Mouse (Mus musculus) midbrain, embryonic 10.5 days (tissue): ENCODE measurements around the gene Plpp3. TPM values are rescaled to one million over a fixed set of nuclear protein-coding genes. Genes with fewer than 3 reads are reported as not detected.

ENCODE experiments used
- DNase-seq: peaks from one replicate; pipeline ENCODE4 v3.0.0-alpha.2; 2017; ENCODE audit warnings: low spot score
- H3K27ac ChIP-seq: fragments of 300-500 bp; sonication (generic); replicated peaks from 2 replicates; pipeline ENCODE4 v1.5.1; 2016; ENCODE audit warnings: mild to moderate bottlenecking
- H3K27me3 ChIP-seq: fragments of 300-500 bp; sonication (generic); 2 replicates; pipeline ENCODE4 v1.6.1; 2016; ENCODE audit warnings: low read depth, mild to moderate bottlenecking; ENCODE audit not compliant: poor library complexity, severe bottlenecking
- H3K36me3 ChIP-seq: fragments of 300-500 bp; sonication (generic); 2 replicates; pipeline ENCODE4 v1.6.1; 2016; ENCODE audit warnings: mild to moderate bottlenecking, moderate library complexity
- H3K4me1 ChIP-seq: fragments of 300-500 bp; sonication (generic); 2 replicates; pipeline ENCODE4 v1.6.1; 2016
- H3K4me3 ChIP-seq: fragments of 300-500 bp; sonication (generic); 2 replicates; pipeline ENCODE4 v1.5.1; 2016; ENCODE audit warnings: mild to moderate bottlenecking, moderate library complexity
- H3K9me3 ChIP-seq: fragments of 300-500 bp; sonication (generic); replicated peaks from 2 replicates; pipeline ENCODE4 v1.6.1; 2016; ENCODE audit warnings: mild to moderate bottlenecking
- WGBS: fragments of 180-500 bp; shearing (Covaris S2); methylation state at CpG from one replicate; pipeline ENCODE4 v1.1.7; 2016; 5-methylcytosine and 5-hydroxymethylcytosine counted together
- polyA plus RNA-seq: library from polyadenylated mRNA; unstranded; fragments of >200 nt; fragmentation: Nextera tagmentation; extraction: Ambion mirVana; gene quantifications from 2 replicates; pipeline ENCODE4 v1.2.1, GENCODE M21; 2016

Plpp3 gene
- polyA plus RNA-seq, 1 experiment from 2014 or later = 44.5 TPM

DNA sequence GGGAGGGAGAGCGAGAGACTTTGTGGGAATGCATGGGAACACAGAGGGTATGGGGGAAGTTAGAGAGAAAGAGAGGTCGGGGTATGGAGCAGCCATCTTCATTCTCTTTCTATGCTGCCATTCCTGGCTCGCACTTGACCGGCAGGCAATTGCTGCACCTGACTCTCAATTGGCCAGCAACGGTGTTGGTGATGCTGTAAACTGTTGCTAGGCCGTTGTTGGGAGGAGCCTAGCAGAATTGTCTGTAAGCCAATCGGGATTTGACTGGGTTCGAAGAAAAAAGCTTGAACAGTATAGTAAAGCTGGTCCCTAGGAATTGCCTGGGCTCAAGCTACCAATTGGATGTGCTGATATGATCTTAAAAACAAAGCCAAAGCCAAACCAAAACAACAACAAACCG lies 121.0 kb downstream of the Plpp3 start:
- peaks cover 71% of the 10 kb centered on the region for H3K4me1 ChIP-seq
- no peaks in the 10 kb centered on the region for H3K9me3 ChIP-seq
- no peak overlapping the region for H3K4me3 ChIP-seq
- DNase-seq = no peak
- peak overlapping the region; percentile 70; the same call in 1 of the 2 replicates for H3K27ac ChIP-seq
- no peaks in the 10 kb centered on the region for H3K36me3 ChIP-seq
- 72% methylated on average over 9 of the region's 9 CpGs for WGBS
- no peaks in the 10 kb centered on the region for H3K27me3 ChIP-seq

DNA sequence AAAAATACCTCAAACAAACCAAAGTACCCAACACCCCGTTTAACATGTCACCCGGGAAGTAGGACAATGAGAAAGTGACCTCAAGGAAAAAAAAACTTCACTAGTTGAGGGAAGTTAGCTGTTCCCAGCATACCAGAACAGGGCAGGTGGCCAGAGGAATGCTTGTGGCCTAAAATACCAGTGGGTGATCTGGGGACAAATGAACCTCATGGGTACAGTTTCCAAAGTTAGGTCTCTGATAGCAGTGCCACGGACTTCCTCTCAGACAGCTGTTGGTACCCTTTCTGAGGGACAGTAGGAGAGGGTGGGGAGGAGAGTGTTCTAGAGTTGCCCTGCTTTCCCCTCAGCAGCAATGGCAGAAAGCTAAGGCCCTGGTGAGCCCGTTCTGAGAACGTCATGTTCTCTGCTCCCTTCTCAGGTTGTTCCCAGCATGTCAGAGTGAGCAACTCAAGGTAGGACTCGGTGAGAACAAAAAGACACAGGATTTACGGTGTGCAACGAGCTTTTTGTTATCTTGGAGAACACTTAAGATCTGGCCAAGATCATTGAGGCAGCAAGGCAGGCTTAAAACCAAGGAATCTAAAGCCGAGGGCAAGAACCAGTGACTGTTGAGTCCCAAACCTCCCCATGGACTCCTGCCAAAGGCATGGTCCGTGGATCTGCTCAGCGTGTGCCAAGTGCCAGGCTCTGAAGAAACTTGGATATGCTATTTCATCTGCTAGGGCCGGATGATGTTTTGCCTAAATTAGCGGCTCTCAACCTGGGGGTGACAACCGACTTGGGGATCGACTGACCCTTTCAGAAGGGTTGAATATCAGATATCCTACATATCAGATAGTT lies 121.6 kb downstream of the Plpp3 start:
- Histone ChIP-seq H3K4me1 (peaks cover 77% of the 10 kb centered on the region), H3K27ac (peak overlapping the region; percentile 46)
- WGBS = 92% methylated on average over 15 of the region's 15 CpGs

DNA sequence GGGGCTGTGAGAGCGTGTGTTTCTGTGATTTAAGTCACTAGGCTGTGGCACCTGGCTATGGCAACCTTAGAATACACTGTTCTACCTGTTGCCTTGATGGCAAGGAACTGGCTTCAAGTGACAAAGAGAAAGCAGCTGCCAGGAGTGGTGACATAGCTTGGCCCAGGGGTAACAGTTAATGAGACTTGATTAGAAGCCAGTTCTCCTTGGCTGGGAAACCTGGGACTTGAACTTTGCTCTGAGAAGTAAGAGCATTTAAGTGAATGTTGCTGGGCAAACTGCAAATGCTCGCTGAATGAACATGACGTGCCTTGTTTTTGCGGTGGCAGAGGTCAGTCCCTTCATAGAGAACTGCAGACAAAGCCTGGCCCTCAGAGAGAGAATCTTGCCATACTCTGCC lies 122.7 kb downstream of the Plpp3 start:
- peak overlapping the region; percentile 49 for H3K27ac ChIP-seq
- peaks cover 79% of the 10 kb centered on the region for H3K4me1 ChIP-seq
- H3K4me3 ChIP-seq = no peak overlapping the region
- WGBS = 70% methylated on average over 4 of the region's 4 CpGs
- no peak for DNase-seq
- no peaks in the 10 kb centered on the region for H3K27me3 ChIP-seq
- H3K9me3 ChIP-seq = no peaks in the 10 kb centered on the region
- no peaks in the 10 kb centered on the region for H3K36me3 ChIP-seq

More for the DNA sequence above, 121.6 kb downstream of the Plpp3 start:
- Histone ChIP-seq H3K27me3 (no peaks in the 10 kb centered on the region), H3K36me3 (no peaks in the 10 kb centered on the region), H3K4me3 (no peak overlapping the region), H3K9me3 (no peaks in the 10 kb centered on the region)
- no peak for DNase-seq

DNA sequence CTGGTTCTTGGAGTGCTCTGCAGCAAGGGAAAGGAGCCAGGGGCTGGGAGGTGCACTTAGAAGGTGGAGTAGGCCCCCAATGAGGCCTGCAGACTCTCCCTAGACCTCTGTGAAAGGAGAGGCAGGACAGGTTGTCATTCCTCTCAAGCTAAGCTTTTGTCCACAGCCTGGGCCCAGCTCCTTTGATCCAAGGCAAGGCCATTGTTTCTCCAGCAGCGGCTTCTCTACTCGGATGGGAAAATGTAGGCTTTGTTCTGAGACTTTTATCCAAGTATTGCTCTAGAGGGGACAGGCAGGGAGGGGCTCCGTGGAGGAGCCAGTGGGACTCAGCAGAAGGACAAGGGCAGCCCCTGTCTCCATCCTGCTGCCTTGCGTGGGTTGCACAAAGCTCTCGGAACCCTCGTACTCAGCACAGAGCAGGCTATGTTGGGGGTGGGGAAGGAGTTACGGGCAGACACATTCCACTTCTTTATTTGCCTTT lies 124.6 kb downstream of the Plpp3 start:
- Histone ChIP-seq H3K27ac (peak overlapping the region; percentile 87), H3K4me3 (peak overlapping the region; percentile 12), H3K4me1 (peaks cover 68% of the 10 kb centered on the region), H3K36me3 (no peaks in the 10 kb centered on the region), H3K9me3 (no peaks in the 10 kb centered on the region), H3K27me3 (no peaks in the 10 kb centered on the region)
- WGBS = 9% methylated on average over 7 of the region's 7 CpGs
- DNase-seq = peak; percentile 70

Other genes starting within 250 kb of the Plpp3 start
- gene Fyb2, start 243.9 kb upstream of the Plpp3 start, polyA plus RNA-seq = 0.06 and 0.09 TPM in 2 replicates
- gene Prkaa2, start 47.5 kb upstream of the Plpp3 start, polyA plus RNA-seq = 1.9 and 2.6 TPM in 2 replicates